Mouse (Mus musculus) lung, adult 2 months (tissue): Measurements from ENCODE around the gene Mroh8.

Experiments used
- CTCF ChIP-seq: fragments of 200-500 bp; IDR thresholded peaks from 2 replicates; pipeline ENCODE4 v1.5.1; 2011; ENCODE audit warnings: mild to moderate bottlenecking, low read length, control low read depth; ENCODE audit not compliant: insufficient read depth
- POLR2A ChIP-seq: fragments of 200-500 bp; IDR thresholded peaks from 2 replicates; pipeline ENCODE4 v1.6.1; 2011; ENCODE audit warnings: low read depth, mild to moderate bottlenecking, control low read depth, low read length, borderline replicate concordance; ENCODE audit errors: extremely low read depth

GRCm38 (mm10) chr2:157170166-157170565 is 109.2 kb downstream of the Mroh8 start:
- TF ChIP-seq CTCF (no peak), POLR2A (no peak)
